Mouse (Mus musculus): ENCODE data around the gene Olfr51.
A peak's percentile ranks its signal among the peaks of the same experiment; 100 is the strongest.
"Not testable (repeated sequence)": the region's sequence is repeated elsewhere in the genome, so short reads cannot be mapped to it uniquely, and the experiment has no call there.

The Olfr51 gene

GRCm38 (mm10) chr11:51003296-51003695 lies at the start of gene Olfr51:
Gene Olfr51, plus strand, starts transcription at chr11:51003596.
- no peak for DNase-seq (ENCODE audit: low spot score)

GRCm38 (mm10) chr11:50953665-50954064 lies 49.7 kb upstream of the Olfr51 start, which contains the start of gene Prop1:
Gene Prop1, minus strand, starts transcription at chr11:50953765.
- DNase-seq (ENCODE audit: low spot score): no peak

GRCm38 (mm10) chr11:50964886-50965285 lies 38.5 kb upstream of the Olfr51 start:
- no peak for DNase-seq (ENCODE audit: low spot score)

- no peak for DNase-seq (ENCODE audit: low spot score)
Measured at GRCm38 (mm10) chr11:50966230-50966629, 37.2 kb upstream of the Olfr51 start, which contains the start of gene Olfr1378. Gene Olfr1378, plus strand, starts transcription at chr11:50966530.

GRCm38 (mm10) chr11:50977216-50977615 lies 26.2 kb upstream of the Olfr51 start:
- DNase-seq (ENCODE audit: low spot score): no peak

- DNase-seq (ENCODE audit: low spot score): no peak
Measured at GRCm38 (mm10) chr11:50981667-50982066, 21.7 kb upstream of the Olfr51 start, which contains the start of gene Olfr1377. Gene Olfr1377, plus strand, starts transcription at chr11:50981967.

- DNase-seq (ENCODE audit: low spot score): no peak
Measured at GRCm38 (mm10) chr11:51011821-51012220, 8.4 kb downstream of the Olfr51 start.

GRCm38 (mm10) chr11:51013936-51014335 lies 10.5 kb downstream of the Olfr51 start, which contains the start of gene Olfr54:
Gene Olfr54, plus strand, starts transcription at chr11:51014236.
- DNase-seq (ENCODE audit: low spot score): no peak

GRCm38 (mm10) chr11:51016341-51016740 lies 12.9 kb downstream of the Olfr51 start:
- DNase-seq (ENCODE audit: low spot score): no peak

- not testable (repeated sequence) for DNase-seq (ENCODE audit: low spot score)
Measured at GRCm38 (mm10) chr11:51026811-51027210, 23.4 kb downstream of the Olfr51 start.

- DNase-seq (ENCODE audit: low spot score): not testable (repeated sequence)
Measured at GRCm38 (mm10) chr11:51029381-51029780, 26.0 kb downstream of the Olfr51 start.

GRCm38 (mm10) chr11:51030225-51030624 lies 26.8 kb downstream of the Olfr51 start:
- no peak for DNase-seq (ENCODE audit: low spot score)

GRCm38 (mm10) chr11:51032851-51033250 lies 29.5 kb downstream of the Olfr51 start:
- peak; percentile 61 for DNase-seq (ENCODE audit: low spot score)

GRCm38 (mm10) chr11:51034141-51034540 lies 30.7 kb downstream of the Olfr51 start:
- DNase-seq (ENCODE audit: low spot score): not testable (repeated sequence)

GRCm38 (mm10) chr11:51035951-51036350 lies 32.6 kb downstream of the Olfr51 start:
- DNase-seq (ENCODE audit: low spot score): no peak

- not testable (repeated sequence) for DNase-seq (ENCODE audit: low spot score)
Measured at GRCm38 (mm10) chr11:51044776-51045175, 41.4 kb downstream of the Olfr51 start.

- DNase-seq (ENCODE audit: low spot score): not testable (repeated sequence)
Measured at GRCm38 (mm10) chr11:51047809-51048208, 44.4 kb downstream of the Olfr51 start, which contains the start of gene Olfr1375. Gene Olfr1375, plus strand, starts transcription at chr11:51048109.

GRCm38 (mm10) chr11:51051678-51052077 lies 48.3 kb downstream of the Olfr51 start:
- no peak for DNase-seq (ENCODE audit: low spot score)

GRCm38 (mm10) chr11:51053230-51053629 lies 49.8 kb downstream of the Olfr51 start:
- no peak for DNase-seq (ENCODE audit: low spot score)

GRCm38 (mm10) chr11:51059151-51059571 lies 55.8 kb downstream of the Olfr51 start, which contains the start of gene Zfp354a:
Gene Zfp354a, plus strand, starts transcription at chr11:51059257.
- DNase-seq (ENCODE audit: low spot score): peak; percentile 86
